Mouse (Mus musculus): Measurements from ENCODE around the gene Tmem248. TPM values are rescaled to one million over a fixed set of nuclear protein-coding genes. Genes with fewer than 3 reads are reported as not detected.
A peak's percentile ranks its signal among the peaks of the same experiment; 100 is the strongest.

Gene Tmem248
- polyA plus RNA-seq, 1 experiment from 2014 or later = 27.3 TPM

DNA sequence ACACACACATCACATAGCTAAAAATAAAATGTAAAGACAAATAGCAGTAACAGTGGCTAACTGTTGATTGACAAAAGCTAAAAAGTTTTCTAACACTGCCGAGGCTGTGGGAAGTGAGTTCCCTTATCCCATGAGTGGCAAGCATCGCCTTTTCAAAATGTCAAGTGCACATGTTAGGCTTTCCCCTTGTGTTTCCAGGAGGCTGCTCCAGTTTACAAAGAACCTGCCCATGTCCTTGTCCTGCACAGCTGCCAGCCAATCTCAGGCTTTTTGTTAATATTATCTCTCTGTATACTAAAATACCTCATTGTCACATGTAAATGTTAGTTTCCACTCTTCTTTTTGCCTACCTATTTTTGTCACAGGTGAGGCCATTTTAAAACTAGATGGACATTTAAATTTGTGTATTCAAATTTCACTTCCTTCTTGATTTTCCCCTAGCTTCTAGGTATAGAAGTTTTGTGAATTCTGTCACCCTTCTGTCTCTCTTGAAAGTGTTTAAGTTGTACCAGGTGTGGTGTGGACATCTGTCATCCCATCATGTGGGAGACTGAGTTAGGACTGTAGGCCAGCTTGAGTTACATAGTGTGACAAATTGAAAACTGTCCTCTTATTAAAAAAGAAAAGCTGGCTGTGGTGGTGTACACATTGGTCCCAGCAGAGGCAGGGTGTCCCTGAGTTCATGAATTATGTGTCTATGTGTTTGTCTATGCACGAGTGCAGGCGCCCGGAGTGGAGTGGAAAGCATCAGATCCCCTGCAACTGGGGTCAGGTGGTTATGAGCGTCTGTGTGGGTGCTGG lies 34.9 kb upstream of the Tmem248 start:
- Histone ChIP-seq H3K4me1 (ENCODE audit: control insufficient read depth, insufficient read depth, low read length) (peaks cover 14% of the 10 kb centered on the region), H3K27me3 (replicated peaks; ENCODE audit: control insufficient read depth, insufficient read depth, low read length) (no peaks in the 10 kb centered on the region), H3K9ac (ENCODE audit: low read depth, low read length) (no peak overlapping the region), H3K27ac (ENCODE audit: low read length) (no peak overlapping the region), H3K36me3 (ENCODE audit: control insufficient read depth, insufficient read depth, low read length) (no peaks in the 10 kb centered on the region), H3K9me3 (ENCODE audit: control insufficient read depth, low read length) (no peaks in the 10 kb centered on the region), H3K4me2 (ENCODE audit: low read depth, low read length) (no peak overlapping the region), H3K4me3 (ENCODE audit: low read length) (no peak overlapping the region)
- ATAC-seq = no peak
- WGBS = 60% methylated on average over 6 of the region's 6 CpGs

GRCm38 (mm10) chr5:130182541-130182821 lies 34.4 kb upstream of the Tmem248 start:
- Histone ChIP-seq H3K36me3 (ENCODE audit: control insufficient read depth, insufficient read depth, low read length) (no peaks in the 10 kb centered on the region), H3K4me1 (ENCODE audit: control insufficient read depth, insufficient read depth, low read length) (peaks cover 14% of the 10 kb centered on the region), H3K4me3 (ENCODE audit: low read length) (no peak overlapping the region), H3K27ac (ENCODE audit: low read length) (no peak overlapping the region), H3K4me2 (ENCODE audit: low read depth, low read length) (no peak overlapping the region), H3K9ac (ENCODE audit: low read depth, low read length) (no peak overlapping the region), H3K27me3 (replicated peaks; ENCODE audit: control insufficient read depth, insufficient read depth, low read length) (no peaks in the 10 kb centered on the region), H3K9me3 (ENCODE audit: control insufficient read depth, low read length) (no peaks in the 10 kb centered on the region)
- ATAC-seq = 0 out of 2 replicates have a peak, but pooled peaks have one; percentile 30
- 37% methylated on average over 3 of the region's 3 CpGs for WGBS

- Histone ChIP-seq H3K36me3 (ENCODE audit: control insufficient read depth, insufficient read depth, low read length) (no peaks in the 10 kb centered on the region), H3K27me3 (replicated peaks; ENCODE audit: control insufficient read depth, insufficient read depth, low read length) (no peaks in the 10 kb centered on the region), H3K9ac (ENCODE audit: low read depth, low read length) (no peak overlapping the region), H3K4me1 (ENCODE audit: control insufficient read depth, insufficient read depth, low read length) (peaks cover 11% of the 10 kb centered on the region), H3K4me3 (ENCODE audit: low read length) (no peak overlapping the region), H3K27ac (ENCODE audit: low read length) (no peak overlapping the region), H3K4me2 (ENCODE audit: low read depth, low read length) (no peak overlapping the region), H3K9me3 (ENCODE audit: control insufficient read depth, low read length) (no peaks in the 10 kb centered on the region)
- ATAC-seq = peak; percentile 73
- 79% methylated on average over 9 of the region's 9 CpGs for WGBS
Observed at GRCm38 (mm10) chr5:130184193-130184856, 32.6 kb upstream of the Tmem248 start.

DNA sequence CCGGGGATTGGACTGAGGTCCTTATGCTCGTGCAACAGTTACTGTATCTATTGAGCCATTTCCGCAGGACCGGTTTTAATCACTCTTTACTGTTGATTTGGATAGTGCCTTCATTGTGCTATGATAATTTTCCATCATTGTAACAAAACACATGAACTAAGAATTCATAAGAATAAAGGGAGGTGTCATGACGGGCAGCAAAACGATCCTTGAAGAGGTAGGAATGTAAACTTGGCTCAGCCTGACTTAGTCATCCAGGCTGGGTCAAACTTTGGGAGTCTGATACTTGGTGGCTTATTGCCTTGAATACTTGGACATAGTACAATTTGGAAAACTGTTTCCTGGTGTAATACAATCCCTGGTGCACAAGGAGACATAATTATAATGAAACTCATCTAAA lies 31.6 kb upstream of the Tmem248 start:
- no peaks in the 10 kb centered on the region for H3K9me3 ChIP-seq (ENCODE audit: control insufficient read depth, low read length)
- H3K4me2 ChIP-seq (ENCODE audit: low read depth, low read length) = no peak overlapping the region
- H3K4me3 ChIP-seq (ENCODE audit: low read length) = no peak overlapping the region
- H3K4me1 ChIP-seq (ENCODE audit: control insufficient read depth, insufficient read depth, low read length) = peaks cover 11% of the 10 kb centered on the region
- WGBS = 75% methylated on average over 6 of the region's 6 CpGs
- peaks cover 8% of the 10 kb centered on the region; the same call in 1 of the 2 replicates for H3K36me3 ChIP-seq (ENCODE audit: control insufficient read depth, insufficient read depth, low read length)
- H3K27me3 ChIP-seq (replicated peaks; ENCODE audit: control insufficient read depth, insufficient read depth, low read length) = no peaks in the 10 kb centered on the region
- no peak overlapping the region for H3K9ac ChIP-seq (ENCODE audit: low read depth, low read length)
- no peak overlapping the region for H3K27ac ChIP-seq (ENCODE audit: low read length)
- no peak for ATAC-seq

- H3K27ac ChIP-seq (ENCODE audit: low read length) = no peak overlapping the region
Observed at GRCm38 (mm10) chr5:130187383-130187782, 29.5 kb upstream of the Tmem248 start.

DNA sequence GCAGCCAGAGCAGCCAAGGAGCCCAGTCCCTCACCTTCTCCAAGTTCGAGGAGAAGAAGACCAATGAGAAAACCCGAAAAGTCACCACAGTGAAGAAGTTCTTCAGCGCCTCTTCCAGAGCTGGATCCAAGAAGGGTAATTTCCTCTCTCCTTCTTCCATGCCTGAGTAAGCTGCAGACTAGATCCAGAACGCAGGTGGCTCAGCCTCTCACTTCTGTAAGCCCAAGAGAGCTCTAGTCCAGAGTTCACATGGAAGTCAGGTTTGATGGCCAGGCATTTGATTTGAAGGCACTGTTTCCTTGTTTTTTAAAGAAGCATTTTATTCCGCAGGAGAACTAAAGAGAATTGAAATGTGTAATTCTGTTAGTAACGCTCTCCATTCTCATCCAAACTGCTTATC lies 26.0 kb upstream of the Tmem248 start:
- H3K27ac ChIP-seq (ENCODE audit: low read length) = no peak overlapping the region
- H3K4me1 ChIP-seq (ENCODE audit: control insufficient read depth, insufficient read depth, low read length) = no peaks in the 10 kb centered on the region
- 92% methylated on average over 6 of the region's 6 CpGs for WGBS
- H3K9ac ChIP-seq (ENCODE audit: low read depth, low read length) = no peak overlapping the region
- peaks cover 8% of the 10 kb centered on the region for H3K36me3 ChIP-seq (ENCODE audit: control insufficient read depth, insufficient read depth, low read length)
- H3K9me3 ChIP-seq (ENCODE audit: control insufficient read depth, low read length) = no peaks in the 10 kb centered on the region
- no peak overlapping the region for H3K4me2 ChIP-seq (ENCODE audit: low read depth, low read length)
- no peak for ATAC-seq
- H3K4me3 ChIP-seq (ENCODE audit: low read length) = no peak overlapping the region
- no peaks in the 10 kb centered on the region for H3K27me3 ChIP-seq (replicated peaks; ENCODE audit: control insufficient read depth, insufficient read depth, low read length)

More at GRCm38 (mm10) chr5:130187383-130187782, 29.5 kb upstream of the Tmem248 start:
- Histone ChIP-seq H3K4me2 (ENCODE audit: low read depth, low read length) (no peak overlapping the region), H3K36me3 (ENCODE audit: control insufficient read depth, insufficient read depth, low read length) (peaks cover 8% of the 10 kb centered on the region; the same call in 1 of the 2 replicates), H3K4me3 (ENCODE audit: low read length) (no peak overlapping the region), H3K9ac (ENCODE audit: low read depth, low read length) (no peak overlapping the region), H3K27me3 (replicated peaks; ENCODE audit: control insufficient read depth, insufficient read depth, low read length) (no peaks in the 10 kb centered on the region), H3K9me3 (ENCODE audit: control insufficient read depth, low read length) (no peaks in the 10 kb centered on the region), H3K4me1 (ENCODE audit: control insufficient read depth, insufficient read depth, low read length) (peaks cover 6% of the 10 kb centered on the region)
- peak; percentile 75 for ATAC-seq
- WGBS = 54% methylated on average over 7 of the region's 7 CpGs

DNA sequence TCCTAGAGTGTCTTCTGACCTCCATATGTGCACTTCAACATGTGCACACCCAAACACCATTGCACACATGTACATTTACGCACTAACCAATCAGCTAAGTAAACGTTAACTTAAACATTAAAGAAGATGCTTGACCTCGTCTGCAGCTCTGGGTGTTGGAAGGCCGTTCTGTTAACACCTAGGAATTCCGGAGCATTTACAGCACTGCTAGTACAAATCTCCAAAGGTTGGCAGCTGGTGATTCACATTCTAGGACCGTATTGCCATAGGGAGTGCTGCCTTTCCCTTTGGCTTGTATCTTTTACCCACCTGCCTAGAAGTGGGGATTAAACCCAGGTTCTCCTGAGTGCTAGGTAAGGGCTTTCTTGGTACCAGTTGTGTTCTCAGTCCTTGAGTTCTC lies 25.0 kb upstream of the Tmem248 start:
- H3K36me3 ChIP-seq (ENCODE audit: control insufficient read depth, insufficient read depth, low read length) = peaks cover 8% of the 10 kb centered on the region
- no peaks in the 10 kb centered on the region for H3K9me3 ChIP-seq (ENCODE audit: control insufficient read depth, low read length)
- H3K4me3 ChIP-seq (ENCODE audit: low read length) = no peak overlapping the region
- H3K9ac ChIP-seq (ENCODE audit: low read depth, low read length) = no peak overlapping the region
- H3K4me2 ChIP-seq (ENCODE audit: low read depth, low read length) = no peak overlapping the region
- no peaks in the 10 kb centered on the region for H3K4me1 ChIP-seq (ENCODE audit: control insufficient read depth, insufficient read depth, low read length)
- no peak overlapping the region for H3K27ac ChIP-seq (ENCODE audit: low read length)
- no peak for ATAC-seq
- H3K27me3 ChIP-seq (replicated peaks; ENCODE audit: control insufficient read depth, insufficient read depth, low read length) = no peaks in the 10 kb centered on the region
- 60% methylated on average over 6 of the region's 6 CpGs for WGBS

GRCm38 (mm10) chr5:130192356-130192944 lies 24.4 kb upstream of the Tmem248 start:
- WGBS = 61% methylated on average over 2 of the region's 2 CpGs
- Histone ChIP-seq H3K36me3 (ENCODE audit: control insufficient read depth, insufficient read depth, low read length) (peaks cover 8% of the 10 kb centered on the region), H3K4me2 (ENCODE audit: low read depth, low read length) (no peak overlapping the region), H3K27me3 (replicated peaks; ENCODE audit: control insufficient read depth, insufficient read depth, low read length) (no peaks in the 10 kb centered on the region), H3K27ac (ENCODE audit: low read length) (no peak overlapping the region), H3K4me1 (ENCODE audit: control insufficient read depth, insufficient read depth, low read length) (no peaks in the 10 kb centered on the region), H3K4me3 (ENCODE audit: low read length) (no peak overlapping the region), H3K9ac (ENCODE audit: low read depth, low read length) (no peak overlapping the region), H3K9me3 (ENCODE audit: control insufficient read depth, low read length) (no peaks in the 10 kb centered on the region)
- ATAC-seq = no peak

- WGBS = 82% methylated on average over 3 of the region's 3 CpGs
- Histone ChIP-seq H3K9me3 (ENCODE audit: control insufficient read depth, low read length) (no peaks in the 10 kb centered on the region), H3K4me3 (ENCODE audit: low read length) (no peak overlapping the region), H3K4me2 (ENCODE audit: low read depth, low read length) (no peak overlapping the region), H3K36me3 (ENCODE audit: control insufficient read depth, insufficient read depth, low read length) (peaks cover 8% of the 10 kb centered on the region), H3K4me1 (ENCODE audit: control insufficient read depth, insufficient read depth, low read length) (no peaks in the 10 kb centered on the region), H3K27ac (ENCODE audit: low read length) (no peak overlapping the region), H3K9ac (ENCODE audit: low read depth, low read length) (no peak overlapping the region), H3K27me3 (replicated peaks; ENCODE audit: control insufficient read depth, insufficient read depth, low read length) (no peaks in the 10 kb centered on the region)
- ATAC-seq = no peak
Observed at GRCm38 (mm10) chr5:130193760-130194159, 23.1 kb upstream of the Tmem248 start.

Data from intestine, embryonic 16.5 days (tissue).